Mouse (Mus musculus) small intestine, adult 2 months (tissue): ENCODE data around the gene Stap2. TPM values are rescaled to one million over a fixed set of nuclear protein-coding genes. Genes with fewer than 3 reads are reported as not detected.

Experiments used
- H3K27ac ChIP-seq: fragments of 200-500 bp; 2 replicates; pipeline ENCODE4 v1.5.1; 2012; ENCODE audit warnings: low read depth, low read length, control low read depth, inconsistent platforms; ENCODE audit not compliant: insufficient read depth
- H3K27me3 ChIP-seq: fragments of 200-500 bp; 2 replicates; pipeline ENCODE4 v1.6.1; 2012; ENCODE audit warnings: mild to moderate bottlenecking, moderate library complexity, low read length, inconsistent platforms; ENCODE audit not compliant: control insufficient read depth, insufficient read depth
- H3K36me3 ChIP-seq: fragments of 200-500 bp; 2 replicates; pipeline ENCODE4 v1.6.1; 2012; ENCODE audit warnings: mild to moderate bottlenecking, low read length, control low read depth, inconsistent platforms; ENCODE audit not compliant: control insufficient read depth, insufficient read depth
- H3K4me1 ChIP-seq: fragments of 200-500 bp; 2 replicates; pipeline ENCODE4 v1.6.1; 2012; ENCODE audit warnings: low read length, inconsistent platforms, mixed read lengths; ENCODE audit not compliant: control insufficient read depth, insufficient read depth, insufficient read length
- H3K4me3 ChIP-seq: fragments of 200-500 bp; 2 replicates; pipeline ENCODE4 v1.5.1; 2012; ENCODE audit warnings: low read depth, mild to moderate bottlenecking, control low read depth, inconsistent platforms, low read length, moderate library complexity
- CTCF ChIP-seq: fragments of 200-500 bp; IDR thresholded peaks from 2 replicates; pipeline ENCODE4 v1.5.1; 2012; ENCODE audit warnings: low read depth, mild to moderate bottlenecking, control low read depth, inconsistent platforms, low read length, moderate library complexity, mixed read lengths; ENCODE audit not compliant: insufficient replicate concordance, insufficient read length; ENCODE audit errors: extremely low read depth
- POLR2A ChIP-seq: fragments of 200-500 bp; IDR thresholded peaks from 2 replicates; pipeline ENCODE4 v1.6.1; 2012; ENCODE audit warnings: low read depth, mild to moderate bottlenecking, control low read depth, inconsistent platforms, low read length, moderate library complexity
- WGBS: fragments of 180-500 bp; shearing (Covaris S2); methylation state at CpG from one replicate; pipeline ENCODE4 v1.1.7; 2018; 5-methylcytosine and 5-hydroxymethylcytosine counted together
- polyA plus RNA-seq: library from polyadenylated mRNA; depleted of rRNA; stranded (reverse); fragments of >200 nt; gene quantifications from 2 replicates; pipeline ENCODE4 v1.2.3, GENCODE M21; 2012

The Stap2 gene
- polyA plus RNA-seq, 1 experiment, result 224 TPM

DNA sequence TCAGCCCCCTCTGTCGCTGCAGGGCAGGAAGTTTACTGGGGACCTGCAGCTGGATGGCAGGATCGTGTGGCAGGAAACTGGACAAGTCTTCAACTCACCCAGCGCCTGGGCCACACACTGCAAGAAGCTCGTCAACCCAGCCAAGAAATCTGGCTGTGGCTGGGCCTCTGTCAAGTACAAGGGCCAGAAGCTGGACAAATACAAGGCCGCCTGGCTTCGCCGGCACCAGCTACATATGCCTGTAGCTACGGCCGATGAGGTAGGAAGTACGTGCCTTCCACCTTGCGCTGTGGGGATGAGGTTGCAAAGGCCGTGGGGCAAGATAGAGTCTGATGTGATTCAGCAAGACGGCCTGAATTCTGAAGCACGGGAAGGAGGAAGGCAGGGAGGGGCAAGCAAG lies 4.9 kb upstream of the Stap2 start:
- Histone ChIP-seq H3K4me3 (peak overlapping the region; percentile 86), H3K36me3 (peaks cover 20% of the 10 kb centered on the region), H3K27me3 (no peaks in the 10 kb centered on the region), H3K27ac (0 out of 2 replicates have a peak overlapping the region, but pooled peaks have one; percentile 92), H3K4me1 (peaks cover 9% of the 10 kb centered on the region)
- TF ChIP-seq CTCF (no peak), POLR2A (no peak)
- 60% methylated on average over 14 of the region's 14 CpGs for WGBS

GRCm38 (mm10) chr17:56009962-56010240 lies 4.5 kb upstream of the Stap2 start:
- H3K4me1 ChIP-seq, result peaks cover 9% of the 10 kb centered on the region
- peak overlapping the region; percentile 86 for H3K4me3 ChIP-seq
- H3K36me3 ChIP-seq, result peaks cover 17% of the 10 kb centered on the region
- H3K27me3 ChIP-seq, result no peaks in the 10 kb centered on the region
- WGBS, result 59% methylated on average over 2 of the region's 2 CpGs
- H3K27ac ChIP-seq, result peak overlapping the region; percentile 92; the same call in 1 of the 2 replicates
- TF ChIP-seq CTCF, result no peak
- TF ChIP-seq POLR2A, result no peak

DNA sequence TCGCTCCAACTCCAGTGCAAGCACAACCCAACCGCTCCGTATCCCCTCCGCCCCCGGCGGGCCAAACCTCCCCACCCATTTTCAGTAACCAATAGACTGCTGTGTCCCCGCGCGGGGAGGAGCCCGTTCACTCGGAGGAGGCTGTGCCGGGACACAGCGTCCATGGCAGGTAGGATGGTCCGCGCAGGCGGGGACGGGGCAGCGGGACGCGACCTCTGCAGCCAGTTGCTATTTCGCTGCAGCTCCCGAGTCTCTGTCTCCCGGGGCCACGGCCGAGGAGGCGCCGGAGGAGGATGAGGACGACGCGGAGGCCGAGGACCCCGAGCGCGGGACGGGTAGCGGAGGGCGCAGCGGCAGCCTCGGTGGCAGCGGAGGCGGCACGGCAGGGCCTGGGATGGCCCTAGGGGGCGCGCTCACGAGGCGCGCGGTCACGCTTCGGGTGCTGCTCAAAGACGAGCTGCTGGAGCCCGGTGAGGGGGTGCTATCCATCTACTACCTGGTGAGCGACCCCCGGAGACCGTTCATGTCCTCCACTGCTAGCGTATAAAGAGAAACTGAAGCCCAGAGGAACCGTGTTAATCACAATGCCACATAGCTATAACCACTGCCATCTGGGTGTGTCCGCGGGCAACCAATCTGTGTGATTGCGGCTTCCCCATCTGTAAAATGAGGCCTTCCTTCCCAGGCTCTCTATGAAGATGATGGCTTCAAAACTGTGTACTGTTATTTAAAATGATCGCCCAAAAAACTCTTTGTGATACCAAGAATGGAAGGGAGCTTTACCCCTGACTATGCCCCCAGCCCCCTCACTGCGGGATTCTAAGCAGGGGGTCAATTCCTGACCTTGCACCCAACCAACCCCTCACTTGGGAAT lies 3.9 kb upstream of the Stap2 start:
- peaks cover 12% of the 10 kb centered on the region for H3K4me1 ChIP-seq
- peak overlapping the region; percentile 86 for H3K4me3 ChIP-seq
- H3K27me3 ChIP-seq, result no peaks in the 10 kb centered on the region
- WGBS, result under 1% methylated on average over 61 of the region's 62 CpGs
- peak overlapping the region; percentile 92 for H3K27ac ChIP-seq
- TF ChIP-seq POLR2A, result peak; percentile 92
- TF ChIP-seq CTCF, result peak; percentile 49; the same call in 1 of the 2 replicates
- peaks cover 13% of the 10 kb centered on the region for H3K36me3 ChIP-seq

GRCm38 (mm10) chr17:56008356-56009087 lies 3.1 kb upstream of the Stap2 start:
- peak overlapping the region; percentile 98 for H3K27ac ChIP-seq
- H3K27me3 ChIP-seq, result no peaks in the 10 kb centered on the region
- peaks cover 12% of the 10 kb centered on the region for H3K4me1 ChIP-seq
- H3K4me3 ChIP-seq, result peak overlapping the region; percentile 86
- H3K36me3 ChIP-seq, result peaks cover 10% of the 10 kb centered on the region
- TF ChIP-seq POLR2A (peak; percentile 41; the same call in 1 of the 2 replicates), CTCF (no peak)
- under 1% methylated on average over 21 of the region's 21 CpGs for WGBS

GRCm38 (mm10) chr17:56007444-56008355 lies 2.3 kb upstream of the Stap2 start:
- 13% methylated on average over 14 of the region's 14 CpGs for WGBS
- peak overlapping the region; percentile 98 for H3K27ac ChIP-seq
- H3K36me3 ChIP-seq, result peaks cover 11% of the 10 kb centered on the region
- peak overlapping the region; percentile 86 for H3K4me3 ChIP-seq
- TF ChIP-seq CTCF (no peak), POLR2A (no peak)
- H3K27me3 ChIP-seq, result no peaks in the 10 kb centered on the region
- peaks cover 15% of the 10 kb centered on the region for H3K4me1 ChIP-seq

GRCm38 (mm10) chr17:56006956-56007355 lies 1.6 kb upstream of the Stap2 start:
- H3K27ac ChIP-seq, result peak overlapping the region; percentile 98
- WGBS, result 32% methylated on average over 10 of the region's 10 CpGs
- peaks cover 15% of the 10 kb centered on the region for H3K4me1 ChIP-seq
- H3K27me3 ChIP-seq, result no peaks in the 10 kb centered on the region
- peak overlapping the region; percentile 53 for H3K4me3 ChIP-seq
- H3K36me3 ChIP-seq, result peaks cover 10% of the 10 kb centered on the region
- TF ChIP-seq POLR2A (no peak), CTCF (no peak)
